Mouse (Mus musculus): ENCODE results near the gene Ablim2. TPM values are rescaled to one million over a fixed set of nuclear protein-coding genes. Genes with fewer than 3 reads are reported as not detected.

Ablim2 gene
- polyA plus RNA-seq, 1 experiment from 2014 or later: 2.5 TPM

GRCm38 (mm10) chr5:35907633-35908426 is 150.2 kb downstream of the Ablim2 start:
- Histone ChIP-seq H3K4me2 (replicated peaks; ENCODE audit: low read depth, low read length) (peak overlapping the region; percentile 21), H3K4me1 (ENCODE audit: control insufficient read depth, insufficient read depth, low read length) (peaks cover 62% of the 10 kb centered on the region), H3K9me3 (ENCODE audit: control insufficient read depth, low read length) (no peaks in the 10 kb centered on the region), H3K9ac (ENCODE audit: low read depth, low read length) (peak overlapping the region; percentile 31; the same call in 1 of the 2 replicates), H3K36me3 (ENCODE audit: control insufficient read depth, insufficient read depth, low read length) (no peaks in the 10 kb centered on the region), H3K27ac (ENCODE audit: low read depth, low read length) (peak overlapping the region; percentile 84), H3K4me3 (ENCODE audit: low read length) (no peak overlapping the region), H3K27me3 (ENCODE audit: control insufficient read depth, insufficient read depth, low read length) (no peaks in the 10 kb centered on the region)
- ATAC-seq (ENCODE audit: low FRiP score, low TSS enrichment): peak; percentile 89
- 4% methylated on average over 15 of the region's 15 CpGs for WGBS

- H3K9ac ChIP-seq (ENCODE audit: low read depth, low read length): no peak overlapping the region
- ATAC-seq (ENCODE audit: low FRiP score, low TSS enrichment): 0 out of 2 replicates have a peak, but pooled peaks have one; percentile 5
- peak overlapping the region; percentile 84 for H3K27ac ChIP-seq (ENCODE audit: low read depth, low read length)
- no peaks in the 10 kb centered on the region for H3K36me3 ChIP-seq (ENCODE audit: control insufficient read depth, insufficient read depth, low read length)
- H3K4me2 ChIP-seq (replicated peaks; ENCODE audit: low read depth, low read length): peak overlapping the region; percentile 4; the same call in 1 of the 2 replicates
- no peak overlapping the region for H3K4me3 ChIP-seq (ENCODE audit: low read length)
- H3K9me3 ChIP-seq (ENCODE audit: control insufficient read depth, low read length): no peaks in the 10 kb centered on the region
- peaks cover 53% of the 10 kb centered on the region for H3K4me1 ChIP-seq (ENCODE audit: control insufficient read depth, insufficient read depth, low read length)
- 37% methylated on average over 13 of the region's 13 CpGs for WGBS
- no peaks in the 10 kb centered on the region for H3K27me3 ChIP-seq (ENCODE audit: control insufficient read depth, insufficient read depth, low read length)
Measured at GRCm38 (mm10) chr5:35908626-35909443, 151.2 kb downstream of the Ablim2 start.

- Histone ChIP-seq H3K27ac (ENCODE audit: low read depth, low read length) (no peak overlapping the region), H3K4me1 (ENCODE audit: control insufficient read depth, insufficient read depth, low read length) (peaks cover 20% of the 10 kb centered on the region), H3K27me3 (ENCODE audit: control insufficient read depth, insufficient read depth, low read length) (no peaks in the 10 kb centered on the region), H3K4me3 (ENCODE audit: low read length) (no peak overlapping the region), H3K9ac (ENCODE audit: low read depth, low read length) (no peak overlapping the region), H3K9me3 (ENCODE audit: control insufficient read depth, low read length) (no peaks in the 10 kb centered on the region), H3K4me2 (replicated peaks; ENCODE audit: low read depth, low read length) (no peak overlapping the region), H3K36me3 (ENCODE audit: control insufficient read depth, insufficient read depth, low read length) (no peaks in the 10 kb centered on the region)
- no peak for ATAC-seq (ENCODE audit: low FRiP score, low TSS enrichment)
- 77% methylated on average over 12 of the region's 12 CpGs for WGBS
Measured at GRCm38 (mm10) chr5:35915629-35916300, 158.1 kb downstream of the Ablim2 start.

- no peak overlapping the region for H3K27ac ChIP-seq (ENCODE audit: low read depth, low read length)
- no peaks in the 10 kb centered on the region for H3K36me3 ChIP-seq (ENCODE audit: control insufficient read depth, insufficient read depth, low read length)
- no peak overlapping the region for H3K9ac ChIP-seq (ENCODE audit: low read depth, low read length)
- no peaks in the 10 kb centered on the region for H3K27me3 ChIP-seq (ENCODE audit: control insufficient read depth, insufficient read depth, low read length)
- peaks cover 29% of the 10 kb centered on the region for H3K4me1 ChIP-seq (ENCODE audit: control insufficient read depth, insufficient read depth, low read length)
- H3K4me3 ChIP-seq (ENCODE audit: low read length): no peak overlapping the region
- no peak for ATAC-seq (ENCODE audit: low FRiP score, low TSS enrichment)
- H3K9me3 ChIP-seq (ENCODE audit: control insufficient read depth, low read length): no peaks in the 10 kb centered on the region
- 59% methylated on average over 5 of the region's 5 CpGs for WGBS
- H3K4me2 ChIP-seq (replicated peaks; ENCODE audit: low read depth, low read length): no peak overlapping the region
Measured at GRCm38 (mm10) chr5:35916666-35917065, 159.0 kb downstream of the Ablim2 start.

GRCm38 (mm10) chr5:35918387-35918786 is 160.7 kb downstream of the Ablim2 start:
- H3K9ac ChIP-seq (ENCODE audit: low read depth, low read length): no peak overlapping the region
- H3K4me3 ChIP-seq (ENCODE audit: low read length): no peak overlapping the region
- no peaks in the 10 kb centered on the region for H3K9me3 ChIP-seq (ENCODE audit: control insufficient read depth, low read length)
- H3K27me3 ChIP-seq (ENCODE audit: control insufficient read depth, insufficient read depth, low read length): no peaks in the 10 kb centered on the region
- H3K36me3 ChIP-seq (ENCODE audit: control insufficient read depth, insufficient read depth, low read length): no peaks in the 10 kb centered on the region
- peaks cover 41% of the 10 kb centered on the region for H3K4me1 ChIP-seq (ENCODE audit: control insufficient read depth, insufficient read depth, low read length)
- ATAC-seq (ENCODE audit: low FRiP score, low TSS enrichment): no peak
- peak overlapping the region; percentile 12; the same call in 1 of the 2 replicates for H3K27ac ChIP-seq (ENCODE audit: low read depth, low read length)
- no peak overlapping the region for H3K4me2 ChIP-seq (replicated peaks; ENCODE audit: low read depth, low read length)
- WGBS: 28% methylated on average over 8 of the region's 8 CpGs

- H3K4me2 ChIP-seq (replicated peaks; ENCODE audit: low read depth, low read length): no peak overlapping the region
- no peak overlapping the region for H3K9ac ChIP-seq (ENCODE audit: low read depth, low read length)
- WGBS: 58% methylated on average over 4 of the region's 4 CpGs
- H3K36me3 ChIP-seq (ENCODE audit: control insufficient read depth, insufficient read depth, low read length): no peaks in the 10 kb centered on the region
- no peak for ATAC-seq (ENCODE audit: low FRiP score, low TSS enrichment)
- no peak overlapping the region for H3K27ac ChIP-seq (ENCODE audit: low read depth, low read length)
- no peak overlapping the region for H3K4me3 ChIP-seq (ENCODE audit: low read length)
- H3K27me3 ChIP-seq (ENCODE audit: control insufficient read depth, insufficient read depth, low read length): no peaks in the 10 kb centered on the region
- H3K9me3 ChIP-seq (ENCODE audit: control insufficient read depth, low read length): no peaks in the 10 kb centered on the region
- H3K4me1 ChIP-seq (ENCODE audit: control insufficient read depth, insufficient read depth, low read length): peaks cover 50% of the 10 kb centered on the region
Measured at GRCm38 (mm10) chr5:35920076-35920475, 162.4 kb downstream of the Ablim2 start.

- Histone ChIP-seq H3K4me2 (replicated peaks; ENCODE audit: low read depth, low read length) (no peak overlapping the region), H3K4me3 (ENCODE audit: low read length) (no peak overlapping the region), H3K36me3 (ENCODE audit: control insufficient read depth, insufficient read depth, low read length) (no peaks in the 10 kb centered on the region)
Measured at GRCm38 (mm10) chr5:35920557-35920956, 162.9 kb downstream of the Ablim2 start.

GRCm38 (mm10) chr5:35921141-35921540 is 163.5 kb downstream of the Ablim2 start:
- Histone ChIP-seq H3K4me3 (ENCODE audit: low read length) (no peak overlapping the region), H3K27ac (ENCODE audit: low read depth, low read length) (peak overlapping the region; percentile 89; the same call in 1 of the 2 replicates), H3K36me3 (ENCODE audit: control insufficient read depth, insufficient read depth, low read length) (no peaks in the 10 kb centered on the region), H3K9ac (ENCODE audit: low read depth, low read length) (peak overlapping the region; percentile 47), H3K4me2 (replicated peaks; ENCODE audit: low read depth, low read length) (peak overlapping the region; percentile 22; the same call in 1 of the 2 replicates), H3K4me1 (ENCODE audit: control insufficient read depth, insufficient read depth, low read length) (peaks cover 57% of the 10 kb centered on the region), H3K9me3 (ENCODE audit: control insufficient read depth, low read length) (no peaks in the 10 kb centered on the region), H3K27me3 (ENCODE audit: control insufficient read depth, insufficient read depth, low read length) (no peaks in the 10 kb centered on the region)
- 72% methylated on average over 6 of the region's 6 CpGs for WGBS
- 0 out of 2 replicates have a peak, but pooled peaks have one; percentile 2 for ATAC-seq (ENCODE audit: low FRiP score, low TSS enrichment)

More at GRCm38 (mm10) chr5:35920557-35920956, 162.9 kb downstream of the Ablim2 start:
- no peak overlapping the region for H3K9ac ChIP-seq (ENCODE audit: low read depth, low read length)
- H3K9me3 ChIP-seq (ENCODE audit: control insufficient read depth, low read length): no peaks in the 10 kb centered on the region
- no peak for ATAC-seq (ENCODE audit: low FRiP score, low TSS enrichment)
- H3K27ac ChIP-seq (ENCODE audit: low read depth, low read length): no peak overlapping the region
- H3K27me3 ChIP-seq (ENCODE audit: control insufficient read depth, insufficient read depth, low read length): no peaks in the 10 kb centered on the region
- H3K4me1 ChIP-seq (ENCODE audit: control insufficient read depth, insufficient read depth, low read length): peaks cover 52% of the 10 kb centered on the region

All from kidney, embryonic 14.5 days (tissue).